Mouse (Mus musculus): ENCODE results near the gene Fam186b.

Fam186b gene

GRCm38 (mm10) chr15:99320168-99320674 is 24.5 kb upstream of the Fam186b start:
- no peak for DNase-seq (ENCODE audit: inconsistent age in 2 of 2, low spot score in 1 of 2)

- DNase-seq (ENCODE audit: inconsistent age in 2 of 2, low spot score in 1 of 2) = peak in 1 of 2 experiments; percentile 52
Measured at GRCm38 (mm10) chr15:99319411-99319871, 23.8 kb upstream of the Fam186b start.

GRCm38 (mm10) chr15:99318861-99319410 is 23.2 kb upstream of the Fam186b start:
- DNase-seq (ENCODE audit: inconsistent age in 2 of 2, low spot score in 1 of 2) = peak in 1 of 2 experiments; percentile 49

GRCm38 (mm10) chr15:99318071-99318470 is 22.4 kb upstream of the Fam186b start:
- no peak for DNase-seq (ENCODE audit: inconsistent age in 2 of 2, low spot score in 1 of 2)

GRCm38 (mm10) chr15:99317267-99317651 is 21.6 kb upstream of the Fam186b start:
- peak; percentile 55 to 71 for DNase-seq (ENCODE audit: inconsistent age in 2 of 2, low spot score in 1 of 2)

GRCm38 (mm10) chr15:99316314-99317266 is 20.9 kb upstream of the Fam186b start:
- peak; percentile 73 to 88 for DNase-seq (ENCODE audit: inconsistent age in 2 of 2, low spot score in 1 of 2)

- peak in 1 of 2 experiments; percentile 55 for DNase-seq (ENCODE audit: inconsistent age in 2 of 2, low spot score in 1 of 2)
Measured at GRCm38 (mm10) chr15:99314891-99315290, 19.2 kb upstream of the Fam186b start.

GRCm38 (mm10) chr15:99310617-99311016 is 14.9 kb upstream of the Fam186b start:
- no peak for DNase-seq (ENCODE audit: inconsistent age in 2 of 2, low spot score in 1 of 2)

- DNase-seq (ENCODE audit: inconsistent age in 2 of 2, low spot score in 1 of 2) = no peak
Measured at GRCm38 (mm10) chr15:99309549-99309948, 13.9 kb upstream of the Fam186b start.

GRCm38 (mm10) chr15:99307476-99307875 is 11.8 kb upstream of the Fam186b start:
- no peak for DNase-seq (ENCODE audit: inconsistent age in 2 of 2, low spot score in 1 of 2)

- peak in 1 of 2 experiments; percentile 50 for DNase-seq (ENCODE audit: inconsistent age in 2 of 2, low spot score in 1 of 2)
Measured at GRCm38 (mm10) chr15:99296213-99296612, 525 bp upstream of the Fam186b start.

- DNase-seq (ENCODE audit: inconsistent age in 2 of 2, low spot score in 1 of 2) = peak; percentile 98 to 99
Measured at GRCm38 (mm10) chr15:99294813-99295374, 794 bp downstream of the Fam186b start, which contains the start of gene Prpf40b. TSS of gene Prpf40b (plus strand) at chr15:99295087.

- DNase-seq (ENCODE audit: inconsistent age in 2 of 2, low spot score in 1 of 2) = no peak
Measured at GRCm38 (mm10) chr15:99294287-99294686, 1.4 kb downstream of the Fam186b start.

- DNase-seq (ENCODE audit: inconsistent age in 2 of 2, low spot score in 1 of 2) = no peak
Measured at GRCm38 (mm10) chr15:99290586-99290985, 5.1 kb downstream of the Fam186b start.

- DNase-seq (ENCODE audit: inconsistent age in 2 of 2, low spot score in 1 of 2) = no peak
Measured at GRCm38 (mm10) chr15:99285189-99285535, 10.5 kb downstream of the Fam186b start.

- DNase-seq (ENCODE audit: inconsistent age in 2 of 2, low spot score in 1 of 2) = peak in 1 of 2 experiments; percentile 37
Measured at GRCm38 (mm10) chr15:99284527-99285188, 11.0 kb downstream of the Fam186b start.

- DNase-seq (ENCODE audit: inconsistent age in 2 of 2, low spot score in 1 of 2) = no peak
Measured at GRCm38 (mm10) chr15:99283456-99283855, 12.2 kb downstream of the Fam186b start.

GRCm38 (mm10) chr15:99278271-99278670 is 17.4 kb downstream of the Fam186b start:
- DNase-seq (ENCODE audit: inconsistent age in 2 of 2, low spot score in 1 of 2) = no peak

GRCm38 (mm10) chr15:99276095-99276494 is 19.6 kb downstream of the Fam186b start:
- no peak for DNase-seq (ENCODE audit: inconsistent age in 2 of 2, low spot score in 1 of 2)

GRCm38 (mm10) chr15:99265679-99266078 is 30.0 kb downstream of the Fam186b start:
- DNase-seq (ENCODE audit: inconsistent age in 2 of 2, low spot score in 1 of 2) = peak; percentile 61 to 89

GRCm38 (mm10) chr15:99264363-99264762 is 31.3 kb downstream of the Fam186b start:
- no peak for DNase-seq (ENCODE audit: inconsistent age in 2 of 2, low spot score in 1 of 2)
